Mouse (Mus musculus): Measurements from ENCODE around the gene Asb16. TPM values are rescaled to one million over a fixed set of nuclear protein-coding genes. Genes with fewer than 3 reads are reported as not detected.

The Asb16 gene
- polyA plus RNA-seq, 1 experiment from 2014 or later = 0.09 TPM

DNA sequence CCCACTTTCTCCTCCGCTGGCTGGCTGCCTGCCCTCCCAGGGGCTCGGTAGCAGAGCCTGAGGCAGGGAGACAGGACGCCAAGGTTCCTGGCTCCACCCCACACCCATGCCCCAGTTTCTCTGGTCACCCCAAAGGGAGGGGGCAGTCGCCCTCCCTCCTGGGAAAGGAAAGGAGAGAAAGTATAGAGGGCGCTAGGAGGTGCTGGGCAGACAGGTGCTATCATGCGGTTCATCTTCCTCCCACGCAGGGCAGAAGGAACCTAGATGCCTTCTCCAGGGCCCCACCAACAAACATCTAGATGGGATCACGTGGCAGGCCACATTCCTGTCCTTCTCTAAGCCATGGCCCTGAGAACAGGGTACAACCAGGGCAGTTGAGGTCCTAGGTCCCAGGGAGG, 46.6 kb upstream of the Asb16 start:
- ATAC-seq = no peak
- 63% methylated on average over 8 of the region's 8 CpGs for WGBS
- Histone ChIP-seq H3K4me3 (ENCODE audit: low read depth, low read length) (no peak overlapping the region), H3K27me3 (replicated peaks; ENCODE audit: control insufficient read depth, insufficient read depth, low read length) (no peaks in the 10 kb centered on the region), H3K27ac (ENCODE audit: low read depth, low read length) (no peak overlapping the region), H3K36me3 (ENCODE audit: control insufficient read depth, insufficient read depth) (peaks cover 7% of the 10 kb centered on the region; the same call in 1 of the 2 replicates), H3K4me2 (replicated peaks; ENCODE audit: low read depth) (no peak overlapping the region), H3K9ac (ENCODE audit: low read depth, low read length) (no peak overlapping the region), H3K4me1 (replicated peaks; ENCODE audit: control insufficient read depth, insufficient read depth, low read length) (peaks cover 29% of the 10 kb centered on the region), H3K9me3 (ENCODE audit: control insufficient read depth) (no peaks in the 10 kb centered on the region)
- TF ChIP-seq CTCF (IDR thresholded peaks at IDR 0.05; ENCODE audit: low read depth) = no peak

DNA sequence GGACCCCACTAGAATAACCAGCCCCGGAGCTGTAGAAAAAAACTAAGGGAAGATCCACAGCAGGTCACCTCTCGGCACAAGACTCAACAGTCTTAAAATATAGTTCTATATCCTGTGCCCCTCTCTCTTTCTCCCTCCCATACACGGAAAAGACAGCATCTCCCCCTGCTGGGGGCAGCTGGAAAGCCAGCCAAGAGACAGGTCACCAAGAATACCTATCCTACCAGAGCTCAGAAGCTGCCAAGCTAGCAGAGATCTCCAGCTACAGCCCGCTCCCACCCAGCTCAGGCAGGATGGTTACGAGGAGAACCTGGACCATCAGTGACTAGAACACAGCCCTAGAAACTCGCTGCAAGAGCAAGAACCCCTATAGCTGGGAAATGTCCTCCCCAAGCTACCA, 45.4 kb upstream of the Asb16 start:
- H3K4me3 ChIP-seq (ENCODE audit: low read depth, low read length) = no peak overlapping the region
- no peak overlapping the region for H3K9ac ChIP-seq (ENCODE audit: low read depth, low read length)
- H3K27me3 ChIP-seq (replicated peaks; ENCODE audit: control insufficient read depth, insufficient read depth, low read length) = no peaks in the 10 kb centered on the region
- ATAC-seq = no peak
- 48% methylated on average over 6 of the region's 6 CpGs for WGBS
- no peak overlapping the region for H3K27ac ChIP-seq (ENCODE audit: low read depth, low read length)
- TF ChIP-seq CTCF (IDR thresholded peaks at IDR 0.05; ENCODE audit: low read depth) = peak; percentile 78
- H3K4me1 ChIP-seq (replicated peaks; ENCODE audit: control insufficient read depth, insufficient read depth, low read length) = peaks cover 24% of the 10 kb centered on the region
- H3K36me3 ChIP-seq (ENCODE audit: control insufficient read depth, insufficient read depth) = peaks cover 7% of the 10 kb centered on the region; the same call in 1 of the 2 replicates
- no peaks in the 10 kb centered on the region for H3K9me3 ChIP-seq (ENCODE audit: control insufficient read depth)
- no peak overlapping the region for H3K4me2 ChIP-seq (replicated peaks; ENCODE audit: low read depth)

- Histone ChIP-seq H3K9ac (ENCODE audit: low read depth, low read length) (no peak overlapping the region), H3K4me1 (replicated peaks; ENCODE audit: control insufficient read depth, insufficient read depth, low read length) (peaks cover 11% of the 10 kb centered on the region), H3K4me2 (replicated peaks; ENCODE audit: low read depth) (peak overlapping the region; percentile 30), H3K9me3 (ENCODE audit: control insufficient read depth) (no peaks in the 10 kb centered on the region), H3K27ac (ENCODE audit: low read depth, low read length) (no peak overlapping the region), H3K27me3 (replicated peaks; ENCODE audit: control insufficient read depth, insufficient read depth, low read length) (no peaks in the 10 kb centered on the region), H3K36me3 (ENCODE audit: control insufficient read depth, insufficient read depth) (peaks cover 7% of the 10 kb centered on the region; the same call in 1 of the 2 replicates), H3K4me3 (ENCODE audit: low read depth, low read length) (no peak overlapping the region)
- no peak for TF ChIP-seq CTCF (IDR thresholded peaks at IDR 0.05; ENCODE audit: low read depth)
- ATAC-seq = no peak
- 19% methylated on average over 22 of the region's 22 CpGs for WGBS
These were observed 43.9 kb upstream of the Asb16 start for GRCm38 (mm10) chr11:102224686-102225085.

DNA sequence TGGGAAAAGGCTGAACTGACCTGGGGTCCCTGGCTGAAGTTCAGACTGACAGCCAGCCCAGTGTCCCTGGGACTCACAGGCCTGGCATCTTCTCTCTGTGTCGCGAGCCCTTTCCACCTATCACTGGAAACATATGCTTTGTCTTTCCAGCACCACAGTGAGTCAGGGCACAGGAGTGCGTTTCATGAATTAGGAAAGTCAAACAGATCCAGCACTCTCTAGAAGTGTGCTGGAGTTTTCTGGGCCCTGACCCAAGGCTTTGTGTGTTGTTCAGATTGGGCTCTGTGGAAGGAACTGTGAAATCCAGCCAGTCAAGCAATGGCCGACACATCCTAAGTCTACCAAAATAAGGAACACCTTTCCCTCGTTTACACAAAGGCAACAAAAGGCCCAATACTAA, 43.3 kb upstream of the Asb16 start:
- Histone ChIP-seq H3K9me3 (ENCODE audit: control insufficient read depth) (no peaks in the 10 kb centered on the region), H3K4me1 (replicated peaks; ENCODE audit: control insufficient read depth, insufficient read depth, low read length) (peaks cover 7% of the 10 kb centered on the region), H3K4me2 (replicated peaks; ENCODE audit: low read depth) (no peak overlapping the region), H3K27me3 (replicated peaks; ENCODE audit: control insufficient read depth, insufficient read depth, low read length) (no peaks in the 10 kb centered on the region), H3K9ac (ENCODE audit: low read depth, low read length) (no peak overlapping the region), H3K36me3 (ENCODE audit: control insufficient read depth, insufficient read depth) (peaks cover 7% of the 10 kb centered on the region; the same call in 1 of the 2 replicates), H3K4me3 (ENCODE audit: low read depth, low read length) (no peak overlapping the region), H3K27ac (ENCODE audit: low read depth, low read length) (no peak overlapping the region)
- no peak for ATAC-seq
- 68% methylated on average over 5 of the region's 5 CpGs for WGBS
- TF ChIP-seq CTCF (IDR thresholded peaks at IDR 0.05; ENCODE audit: low read depth) = no peak

DNA sequence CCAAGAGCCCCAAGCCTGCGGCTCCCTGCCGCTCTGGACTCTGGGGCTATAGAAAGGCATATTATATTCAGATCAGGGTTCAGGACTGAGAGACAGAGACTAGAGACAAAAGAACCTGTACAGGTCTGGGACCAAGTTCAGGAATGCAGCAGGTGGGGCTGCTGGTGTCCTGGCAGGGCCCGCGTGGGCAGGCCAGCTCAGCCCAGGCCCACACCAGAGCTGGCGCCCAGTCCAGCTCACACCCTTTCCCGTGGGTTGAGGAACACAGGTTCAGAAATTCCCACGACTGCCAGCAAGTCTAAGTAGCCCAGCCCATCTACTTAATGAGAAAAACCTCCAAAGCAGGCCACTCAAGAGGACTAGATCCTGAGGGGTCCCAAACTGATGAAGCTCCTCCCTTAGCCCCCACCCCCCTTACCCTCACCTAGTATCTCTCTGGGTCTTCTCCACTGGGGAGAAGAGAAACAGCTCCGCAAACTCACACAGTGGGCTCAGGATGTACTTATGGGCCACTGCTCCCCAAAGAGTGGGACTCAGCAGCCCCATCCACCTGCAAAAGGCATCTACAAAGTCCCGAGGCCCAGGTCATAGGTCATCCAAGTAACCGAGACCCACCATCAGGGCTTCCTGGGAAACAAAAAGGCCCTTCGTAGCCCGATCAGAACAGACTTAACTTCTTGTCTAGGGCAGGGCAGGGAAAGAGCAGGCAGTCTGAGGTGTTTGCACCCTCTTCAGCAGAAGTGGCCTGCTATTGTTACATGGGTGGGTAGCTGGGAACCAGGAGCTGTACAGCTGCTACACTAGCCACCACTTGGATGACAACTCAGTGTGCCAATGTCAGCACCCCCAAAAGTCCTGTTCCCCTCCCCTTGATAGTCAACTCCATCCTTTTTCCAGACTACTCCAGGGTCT, 42.2 kb upstream of the Asb16 start:
- Histone ChIP-seq H3K4me3 (ENCODE audit: low read depth, low read length) (no peak overlapping the region), H3K4me1 (replicated peaks; ENCODE audit: control insufficient read depth, insufficient read depth, low read length) (peaks cover 2% of the 10 kb centered on the region; the same call in 1 of the 2 replicates), H3K27me3 (replicated peaks; ENCODE audit: control insufficient read depth, insufficient read depth, low read length) (no peaks in the 10 kb centered on the region), H3K4me2 (replicated peaks; ENCODE audit: low read depth) (no peak overlapping the region), H3K9me3 (ENCODE audit: control insufficient read depth) (no peaks in the 10 kb centered on the region), H3K36me3 (ENCODE audit: control insufficient read depth, insufficient read depth) (peaks cover 7% of the 10 kb centered on the region; the same call in 1 of the 2 replicates), H3K9ac (ENCODE audit: low read depth, low read length) (no peak overlapping the region), H3K27ac (ENCODE audit: low read depth, low read length) (no peak overlapping the region)
- ATAC-seq = no peak
- 76% methylated on average over 12 of the region's 12 CpGs for WGBS
- no peak for TF ChIP-seq CTCF (IDR thresholded peaks at IDR 0.05; ENCODE audit: low read depth)

DNA sequence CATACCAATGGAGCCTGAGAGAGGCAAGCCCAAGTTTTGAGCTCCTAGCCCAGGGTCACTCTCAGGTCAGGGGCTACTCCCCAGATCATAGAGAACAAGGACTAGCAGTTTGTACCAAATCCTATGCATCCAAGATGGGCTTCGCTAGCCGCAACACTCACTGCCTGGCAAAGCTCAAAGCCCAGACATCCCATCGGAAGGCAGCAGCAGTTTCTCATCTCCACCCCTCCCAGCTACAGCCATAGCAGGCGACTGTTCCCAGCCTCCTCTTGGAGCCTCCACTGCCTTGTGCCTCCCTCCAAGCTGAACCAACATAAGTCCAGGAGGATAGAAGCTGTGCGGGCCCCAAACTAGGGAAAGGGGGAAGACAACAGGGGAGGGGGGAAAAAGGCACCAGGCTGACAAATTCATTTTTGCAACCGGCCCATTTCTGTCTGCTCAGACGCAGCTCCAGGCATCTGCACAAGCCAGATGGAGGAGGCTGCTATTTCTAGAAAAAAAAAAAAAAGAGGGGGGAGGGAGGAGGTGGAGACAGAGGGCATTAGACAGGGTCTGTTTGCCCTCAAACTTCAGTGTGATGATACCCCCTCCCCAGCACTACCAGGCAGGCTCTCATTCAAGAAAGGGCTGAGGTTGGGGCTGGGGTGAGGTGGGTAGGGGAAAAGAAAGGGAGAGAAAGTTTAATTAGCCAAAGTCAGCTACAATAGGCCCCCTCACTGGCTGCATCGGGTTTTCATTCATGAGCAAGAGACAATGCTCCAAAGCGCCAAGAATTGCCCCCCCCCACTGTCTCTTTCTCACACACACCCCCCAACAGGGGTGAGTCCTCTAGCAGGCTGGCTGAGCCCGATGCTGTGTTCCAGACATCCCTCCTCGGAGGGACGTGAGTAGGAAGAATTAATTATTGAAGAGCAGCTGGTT, 41.0 kb upstream of the Asb16 start:
- no peak for ATAC-seq
- no peak overlapping the region for H3K27ac ChIP-seq (ENCODE audit: low read depth, low read length)
- peaks cover 2% of the 10 kb centered on the region; the same call in 1 of the 2 replicates for H3K4me1 ChIP-seq (replicated peaks; ENCODE audit: control insufficient read depth, insufficient read depth, low read length)

More for the DNA sequence above, 41.0 kb upstream of the Asb16 start:
- 51% methylated on average over 12 of the region's 12 CpGs for WGBS
- Histone ChIP-seq H3K27me3 (replicated peaks; ENCODE audit: control insufficient read depth, insufficient read depth, low read length) (no peaks in the 10 kb centered on the region), H3K4me3 (ENCODE audit: low read depth, low read length) (peak overlapping the region; percentile 93), H3K9ac (ENCODE audit: low read depth, low read length) (no peak overlapping the region), H3K9me3 (ENCODE audit: control insufficient read depth) (no peaks in the 10 kb centered on the region), H3K36me3 (ENCODE audit: control insufficient read depth, insufficient read depth) (peaks cover 4% of the 10 kb centered on the region; the same call in 1 of the 2 replicates), H3K4me2 (replicated peaks; ENCODE audit: low read depth) (peak overlapping the region; percentile 90)
- no peak for TF ChIP-seq CTCF (IDR thresholded peaks at IDR 0.05; ENCODE audit: low read depth)
